Mouse (Mus musculus) limb, embryonic 14.5 days (tissue): Measurements from ENCODE around the gene Gpn3. TPM values are rescaled to one million over a fixed set of nuclear protein-coding genes. Genes with fewer than 3 reads are reported as not detected.

Source experiments
- ATAC-seq: fragments of 200-750 bp; cut with Nextera tagmentation; 2 replicates; pipeline ENCODE4 v1.8.0; 2017; ENCODE audit warnings: low read depth, moderate number of reproducible peaks, moderate TSS enrichment; ENCODE audit not compliant: low FRiP score
- DNase-seq: peaks from one replicate; pipeline ENCODE4 v3.0.0-alpha.2; 2015; ENCODE audit warnings: low spot score
- H3K27ac ChIP-seq: fragments of 300-500 bp; sonication (generic); replicated peaks from 2 replicates; pipeline ENCODE4 v1.5.1; 2014; ENCODE audit warnings: low read depth, mild to moderate bottlenecking, low read length, moderate library complexity, mixed read lengths
- H3K27me3 ChIP-seq: fragments of 300-500 bp; sonication (generic); 2 replicates; pipeline ENCODE4 v1.6.1; 2014; ENCODE audit warnings: low read length, mixed read lengths; ENCODE audit not compliant: control insufficient read depth, insufficient read depth
- H3K36me3 ChIP-seq: fragments of 300-500 bp; sonication (generic); 2 replicates; pipeline ENCODE4 v1.6.1; 2014; ENCODE audit warnings: mild to moderate bottlenecking, low read length, moderate library complexity, mixed read lengths; ENCODE audit not compliant: control insufficient read depth, insufficient read depth
- H3K4me1 ChIP-seq: fragments of 300-500 bp; sonication (generic); 2 replicates; pipeline ENCODE4 v1.6.1; 2014; ENCODE audit warnings: antibody characterized with exemption, low read length, mixed read lengths; ENCODE audit not compliant: control insufficient read depth, insufficient read depth
- H3K4me2 ChIP-seq: fragments of 300-500 bp; sonication (generic); replicated peaks from 2 replicates; pipeline ENCODE4 v1.6.1; 2014; ENCODE audit warnings: low read depth, mild to moderate bottlenecking, low read length, moderate library complexity; ENCODE audit not compliant: severe bottlenecking
- H3K4me3 ChIP-seq: fragments of 300-500 bp; sonication (generic); replicated peaks from 2 replicates; pipeline ENCODE4 v1.5.1; 2014; ENCODE audit warnings: low read length
- H3K9ac ChIP-seq: fragments of 300-500 bp; sonication (generic); 2 replicates; pipeline ENCODE4 v1.6.1; 2014; ENCODE audit warnings: mild to moderate bottlenecking, low read depth, low read length, moderate library complexity; ENCODE audit not compliant: severe bottlenecking
- H3K9me3 ChIP-seq: fragments of 300-500 bp; sonication (generic); 2 replicates; pipeline ENCODE4 v1.6.1; 2016; ENCODE audit warnings: low read length; ENCODE audit not compliant: control insufficient read depth
- POLR2A ChIP-seq: fragments of 200-500 bp; IDR thresholded peaks from 2 replicates; pipeline ENCODE4 v1.8.0; 2012; ENCODE audit warnings: inconsistent platforms, mild to moderate bottlenecking, moderate library complexity, borderline replicate concordance; ENCODE audit not compliant: insufficient read depth, insufficient read length; ENCODE audit errors: extremely low read depth
- WGBS: fragments of 180-500 bp; shearing (Covaris S2); extraction: QIAGEN DNeasy Blood & Tissue Kit; methylation state at CpG from one replicate; pipeline ENCODE4 v1.1.7; 2014; 5-methylcytosine and 5-hydroxymethylcytosine counted together
- polyA plus RNA-seq, 2 experiments: library from polyadenylated mRNA; depleted of rRNA in 1 of 2; stranded (reverse) in 1 of 2; unstranded in 1 of 2; fragments of >200 nt; fragmentation: Nextera tagmentation in 1 of 2; extraction: Ambion mirVana in 1 of 2; gene quantifications; 2 replicates each; pipeline versions ENCODE4 v1.2.1 to v1.2.3; 2012 to 2014

The Gpn3 gene
- polyA plus RNA-seq, 2 experiments: 64.1 to 74.2 TPM

DNA sequence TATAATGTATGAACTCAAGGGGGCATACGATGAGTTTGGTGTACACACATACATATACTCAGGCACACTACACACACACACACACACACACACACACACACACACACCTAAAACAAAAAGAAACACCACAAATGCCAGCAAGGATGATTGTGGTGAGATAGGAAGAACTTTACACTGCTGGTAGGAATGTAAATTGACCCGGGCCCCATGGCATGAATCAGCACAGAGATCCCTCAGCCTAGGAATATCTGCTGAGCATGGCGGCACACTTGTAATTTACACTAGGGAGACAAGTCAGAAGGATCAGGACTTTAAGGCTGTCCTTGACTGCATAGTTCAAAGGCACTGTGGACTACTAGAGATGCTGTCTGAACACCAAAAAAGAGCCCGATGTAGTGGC, 41.4 kb upstream of the Gpn3 start:
- no peak overlapping the region for H3K4me2 ChIP-seq
- H3K9ac ChIP-seq: no peak overlapping the region
- TF ChIP-seq POLR2A: no peak
- no peak overlapping the region for H3K27ac ChIP-seq
- H3K27me3 ChIP-seq: no peaks in the 10 kb centered on the region
- H3K4me1 ChIP-seq: no peaks in the 10 kb centered on the region
- H3K9me3 ChIP-seq: no peaks in the 10 kb centered on the region
- no peak overlapping the region for H3K4me3 ChIP-seq
- 88% methylated on average over 4 of the region's 4 CpGs for WGBS
- DNase-seq (no peak), ATAC-seq (no peak)
- peaks cover 10% of the 10 kb centered on the region for H3K36me3 ChIP-seq

DNA sequence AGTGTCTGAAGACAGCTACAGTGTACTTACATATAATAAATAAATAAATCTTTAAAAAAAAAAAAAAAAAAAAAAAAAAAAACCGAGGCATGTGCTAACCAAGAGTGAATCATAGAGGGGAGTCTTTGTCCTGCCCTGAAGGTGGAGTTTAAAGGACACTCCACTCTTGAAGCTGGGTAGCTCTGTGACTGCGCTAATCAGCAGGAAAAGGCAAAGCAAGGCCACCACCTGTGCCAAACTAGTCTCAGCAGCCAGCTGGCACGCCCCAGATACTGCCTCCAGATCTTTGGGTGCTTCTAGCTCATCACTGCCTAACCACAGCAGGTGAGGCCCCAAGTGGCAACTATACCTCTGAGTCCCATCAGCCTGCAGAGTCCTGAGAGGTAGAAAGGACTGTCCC, 37.0 kb upstream of the Gpn3 start:
- Histone ChIP-seq H3K9me3 (no peaks in the 10 kb centered on the region), H3K27ac (no peak overlapping the region), H3K9ac (no peak overlapping the region), H3K4me2 (no peak overlapping the region), H3K27me3 (no peaks in the 10 kb centered on the region), H3K4me3 (no peak overlapping the region), H3K4me1 (no peaks in the 10 kb centered on the region), H3K36me3 (0 out of 2 replicates have a peak, but pooled peaks cover 2% of the 10 kb centered on the region)
- TF ChIP-seq POLR2A: no peak
- 77% methylated on average over 2 of the region's 3 CpGs for WGBS
- ATAC-seq (no peak), DNase-seq (no peak)

- TF ChIP-seq POLR2A: no peak
- H3K4me1 ChIP-seq: no peaks in the 10 kb centered on the region
- H3K27me3 ChIP-seq: no peaks in the 10 kb centered on the region
- H3K4me3 ChIP-seq: no peak overlapping the region
- no peaks in the 10 kb centered on the region for H3K9me3 ChIP-seq
- no peak overlapping the region for H3K27ac ChIP-seq
- H3K36me3 ChIP-seq: 0 out of 2 replicates have a peak, but pooled peaks cover 2% of the 10 kb centered on the region
- no peak overlapping the region for H3K9ac ChIP-seq
- no peak for ATAC-seq
- no peak overlapping the region for H3K4me2 ChIP-seq
- DNase-seq: no peak
- 90% methylated on average over 7 of the region's 7 CpGs for WGBS
These were observed 35.0 kb upstream of the Gpn3 start for GRCm38 (mm10) chr5:122336554-122337294.

DNA sequence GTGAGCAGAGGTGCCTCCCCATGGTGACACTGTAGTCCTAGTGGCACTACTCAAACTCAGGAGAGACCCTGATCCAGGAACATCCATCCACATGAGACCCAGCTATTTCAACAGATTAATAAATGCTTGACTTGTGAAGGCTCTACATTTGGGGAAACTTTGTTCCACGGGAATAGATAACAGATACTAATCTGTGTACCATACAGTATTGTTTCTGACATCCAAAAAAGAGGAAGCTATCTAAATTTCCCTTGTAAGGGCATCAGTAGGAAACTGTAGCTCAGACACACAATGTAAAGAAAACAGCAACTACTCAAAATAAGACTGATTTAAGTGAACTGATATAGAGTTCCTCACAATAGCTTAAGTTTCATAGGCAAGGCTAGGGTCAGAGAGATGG, 28.8 kb upstream of the Gpn3 start:
- DNase-seq: no peak

DNA sequence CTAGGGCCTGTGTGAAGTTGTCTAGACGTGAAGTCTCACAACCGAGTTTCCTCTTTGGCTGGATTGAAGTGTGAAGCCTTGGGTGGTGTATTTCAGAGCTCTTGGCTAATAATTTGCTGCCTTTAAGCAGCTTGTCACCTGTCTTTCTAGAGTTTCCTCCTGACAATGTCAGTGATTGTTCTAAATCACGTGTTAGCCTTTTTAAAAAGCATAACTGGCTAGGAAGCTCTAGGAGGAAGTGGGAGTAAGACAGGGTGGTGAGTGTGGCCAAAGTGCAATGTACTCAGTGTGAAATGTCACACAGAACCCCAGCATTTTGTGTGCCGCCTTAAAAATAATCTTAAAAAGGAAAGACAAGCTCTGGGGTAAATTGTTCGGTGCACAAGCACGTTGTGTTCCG, 27.9 kb upstream of the Gpn3 start:
- H3K4me2 ChIP-seq: no peak overlapping the region
- no peak for TF ChIP-seq POLR2A
- H3K27me3 ChIP-seq: no peaks in the 10 kb centered on the region
- no peak for DNase-seq
- H3K4me1 ChIP-seq: no peaks in the 10 kb centered on the region
- no peak overlapping the region for H3K4me3 ChIP-seq
- no peaks in the 10 kb centered on the region for H3K9me3 ChIP-seq
- H3K36me3 ChIP-seq: no peaks in the 10 kb centered on the region
- H3K9ac ChIP-seq: no peak overlapping the region
- 58% methylated on average over 7 of the region's 7 CpGs for WGBS
- H3K27ac ChIP-seq: no peak overlapping the region
- no peak for ATAC-seq

More for the DNA sequence above, 28.8 kb upstream of the Gpn3 start:
- Histone ChIP-seq H3K4me1 (no peaks in the 10 kb centered on the region), H3K36me3 (no peaks in the 10 kb centered on the region), H3K9me3 (no peaks in the 10 kb centered on the region), H3K27ac (no peak overlapping the region), H3K4me2 (no peak overlapping the region), H3K27me3 (no peaks in the 10 kb centered on the region), H3K9ac (no peak overlapping the region), H3K4me3 (no peak overlapping the region)
- ATAC-seq: no peak
- TF ChIP-seq POLR2A: no peak
- 69% methylated on average over 1 of the region's 1 CpGs for WGBS
